Mouse (Mus musculus) midbrain, postnatal 0 days (tissue): ENCODE results near the gene Fam166a. TPM values are rescaled to one million over a fixed set of nuclear protein-coding genes. Genes with fewer than 3 reads are reported as not detected.
A peak's percentile ranks its signal among the peaks of the same experiment; 100 is the strongest.

Experiments used
- ATAC-seq: fragments of 200-750 bp; cut with Nextera tagmentation; 2 replicates; pipeline ENCODE4 v1.8.0; 2017; ENCODE audit warnings: moderate number of reproducible peaks, mild to moderate bottlenecking, moderate TSS enrichment, moderate library complexity; ENCODE audit not compliant: low FRiP score
- DNase-seq: peaks from one replicate; pipeline ENCODE4 v3.0.0-alpha.2; 2015; ENCODE audit warnings: low spot score
- H3K27ac ChIP-seq: fragments of 300-500 bp; sonication (generic); 2 replicates; pipeline ENCODE4 v1.5.1; 2014; ENCODE audit warnings: low read depth, mild to moderate bottlenecking, low read length, mixed read lengths
- H3K27me3 ChIP-seq: fragments of 300-500 bp; sonication (generic); 2 replicates; pipeline ENCODE4 v1.6.1; 2014; ENCODE audit warnings: low read length, control low read depth, mixed read lengths; ENCODE audit not compliant: insufficient read depth
- H3K36me3 ChIP-seq: fragments of 300-500 bp; sonication (generic); 2 replicates; pipeline ENCODE4 v1.6.1; 2014; ENCODE audit warnings: low read length, control low read depth, mixed read lengths; ENCODE audit not compliant: insufficient read depth
- H3K4me1 ChIP-seq: fragments of 300-500 bp; sonication (generic); 2 replicates; pipeline ENCODE4 v1.6.1; 2014; ENCODE audit warnings: mild to moderate bottlenecking, control low read depth, antibody characterized with exemption, low read length, mixed read lengths; ENCODE audit not compliant: insufficient read depth
- H3K4me2 ChIP-seq: fragments of 300-500 bp; sonication (generic); 2 replicates; pipeline ENCODE4 v1.6.1; 2014; ENCODE audit warnings: low read depth, mild to moderate bottlenecking, low read length, mixed read lengths; ENCODE audit not compliant: poor library complexity, severe bottlenecking
- H3K4me3 ChIP-seq: fragments of 300-500 bp; sonication (generic); 2 replicates; pipeline ENCODE4 v1.5.1; 2014; ENCODE audit warnings: low read depth, mild to moderate bottlenecking, low read length, moderate library complexity
- H3K9ac ChIP-seq: fragments of 300-500 bp; sonication (generic); replicated peaks from 2 replicates; pipeline ENCODE4 v1.6.1; 2014; ENCODE audit warnings: mild to moderate bottlenecking, low read length, moderate library complexity, mixed read lengths; ENCODE audit not compliant: poor library complexity, severe bottlenecking
- H3K9me3 ChIP-seq: fragments of 300-500 bp; sonication (generic); 2 replicates; pipeline ENCODE4 v1.6.1; 2016; ENCODE audit warnings: low read length, control low read depth
- CTCF ChIP-seq: IDR thresholded peaks from 2 replicates; pipeline ENCODE4 v1.5.1; 2016; ENCODE audit warnings: antibody characterized with exemption, mild to moderate bottlenecking
- WGBS: fragments of 180-500 bp; shearing (Covaris S2); extraction: QIAGEN DNeasy Blood & Tissue Kit; methylation state at CpG from one replicate; pipeline ENCODE4 v1.1.7; 2014; 5-methylcytosine and 5-hydroxymethylcytosine counted together
- polyA plus RNA-seq: library from polyadenylated mRNA; unstranded; fragments of >200 nt; fragmentation: Nextera tagmentation; extraction: Ambion mirVana; gene quantifications from 2 replicates; pipeline ENCODE4 v1.2.1, GENCODE M21; 2015
- total RNA-seq: library from RNA; depleted of rRNA; stranded (reverse); fragments of >200 nt; gene quantifications from 2 replicates; pipeline ENCODE4 v1.2.3, GENCODE M21; 2014

Fam166a gene
- total and polyA plus RNA-seq, 2 experiments from 2014 or later: not detected

- 22% methylated on average over 2 of the region's 2 CpGs for WGBS
- H3K27ac ChIP-seq: no peak overlapping the region
- no peak overlapping the region for H3K4me3 ChIP-seq
- TF ChIP-seq CTCF: no peak
- ATAC-seq: no peak
- no peak for DNase-seq
- no peaks in the 10 kb centered on the region for H3K9me3 ChIP-seq
- H3K36me3 ChIP-seq: peaks cover 34% of the 10 kb centered on the region
- no peak overlapping the region for H3K9ac ChIP-seq
- H3K27me3 ChIP-seq: peaks cover 4% of the 10 kb centered on the region; the same call in 1 of the 2 replicates
- H3K4me1 ChIP-seq: no peaks in the 10 kb centered on the region
- H3K4me2 ChIP-seq: no peak overlapping the region
Measured at GRCm38 (mm10) chr2:25197191-25197590, 21.4 kb upstream of the Fam166a start.

GRCm38 (mm10) chr2:25197946-25198345 is 20.6 kb upstream of the Fam166a start:
- TF ChIP-seq CTCF: no peak
- no peak overlapping the region for H3K9ac ChIP-seq
- DNase-seq: no peak
- no peak for ATAC-seq
- H3K27ac ChIP-seq: no peak overlapping the region
- H3K9me3 ChIP-seq: no peaks in the 10 kb centered on the region
- H3K4me2 ChIP-seq: no peak overlapping the region
- H3K36me3 ChIP-seq: peaks cover 38% of the 10 kb centered on the region
- peaks cover 4% of the 10 kb centered on the region; the same call in 1 of the 2 replicates for H3K27me3 ChIP-seq
- H3K4me3 ChIP-seq: no peak overlapping the region
- no peaks in the 10 kb centered on the region for H3K4me1 ChIP-seq

- no peaks in the 10 kb centered on the region for H3K9me3 ChIP-seq
- no peak overlapping the region for H3K9ac ChIP-seq
- no peaks in the 10 kb centered on the region for H3K4me1 ChIP-seq
- no peak for TF ChIP-seq CTCF
- WGBS: 82% methylated on average over 2 of the region's 2 CpGs
- H3K27ac ChIP-seq: no peak overlapping the region
- peaks cover 60% of the 10 kb centered on the region for H3K36me3 ChIP-seq
- no peak for ATAC-seq
- no peak for DNase-seq
- no peak overlapping the region for H3K4me2 ChIP-seq
- no peak overlapping the region for H3K4me3 ChIP-seq
- H3K27me3 ChIP-seq: peaks cover 4% of the 10 kb centered on the region; the same call in 1 of the 2 replicates
Measured at GRCm38 (mm10) chr2:25200631-25201030, 17.9 kb upstream of the Fam166a start.

- no peaks in the 10 kb centered on the region for H3K27me3 ChIP-seq
- DNase-seq: no peak
- WGBS: 59% methylated on average over 4 of the region's 4 CpGs
- no peaks in the 10 kb centered on the region for H3K9me3 ChIP-seq
- H3K4me2 ChIP-seq: no peak overlapping the region
- no peaks in the 10 kb centered on the region; the same call in 1 of the 2 replicates for H3K4me1 ChIP-seq
- H3K9ac ChIP-seq: no peak overlapping the region
- no peak overlapping the region for H3K4me3 ChIP-seq
- no peak for ATAC-seq
- peak; percentile 52 for TF ChIP-seq CTCF
- peaks cover 64% of the 10 kb centered on the region for H3K36me3 ChIP-seq
- no peak overlapping the region for H3K27ac ChIP-seq
Measured at GRCm38 (mm10) chr2:25203631-25204214, 14.8 kb upstream of the Fam166a start.

GRCm38 (mm10) chr2:25207593-25207992 is 11.0 kb upstream of the Fam166a start:
- no peaks in the 10 kb centered on the region for H3K9me3 ChIP-seq
- no peak for TF ChIP-seq CTCF
- H3K4me3 ChIP-seq: no peak overlapping the region
- no peaks in the 10 kb centered on the region for H3K27me3 ChIP-seq
- no peak overlapping the region for H3K9ac ChIP-seq
- no peak overlapping the region for H3K4me2 ChIP-seq
- peaks cover 35% of the 10 kb centered on the region for H3K36me3 ChIP-seq
- 92% methylated on average over 1 of the region's 1 CpGs for WGBS
- H3K27ac ChIP-seq: no peak overlapping the region
- no peak for ATAC-seq
- H3K4me1 ChIP-seq: peaks cover 12% of the 10 kb centered on the region; the same call in 1 of the 2 replicates
- DNase-seq: no peak

GRCm38 (mm10) chr2:25210686-25211085 is 7.9 kb upstream of the Fam166a start:
- Histone ChIP-seq H3K9ac (peak overlapping the region; percentile 90), H3K4me2 (peak overlapping the region; percentile 86), H3K36me3 (peaks cover 9% of the 10 kb centered on the region), H3K9me3 (no peaks in the 10 kb centered on the region), H3K4me1 (peaks cover 12% of the 10 kb centered on the region; the same call in 1 of the 2 replicates), H3K27ac (peak overlapping the region; percentile 92), H3K4me3 (peak overlapping the region; percentile 92), H3K27me3 (no peaks in the 10 kb centered on the region)
- under 1% methylated on average over 24 of the region's 24 CpGs for WGBS
- ATAC-seq (peak; percentile 25; the same call in 1 of the 2 replicates), DNase-seq (no peak)
- no peak for TF ChIP-seq CTCF
